Mouse (Mus musculus) kidney, embryonic 14.5 days (tissue): ENCODE results near the gene Prpf8. TPM values are rescaled to one million over a fixed set of nuclear protein-coding genes. Genes with fewer than 3 reads are reported as not detected.

ENCODE experiments used
- ATAC-seq: fragments of 200-750 bp; cut with Nextera tagmentation; 2 replicates; pipeline ENCODE4 v1.8.0; 2017; ENCODE audit warnings: moderate number of reproducible peaks, mild to moderate bottlenecking, moderate TSS enrichment, moderate library complexity; ENCODE audit not compliant: low FRiP score, low TSS enrichment
- H3K27ac ChIP-seq: fragments of 300-500 bp; sonication (generic); 2 replicates; pipeline ENCODE4 v1.5.1; 2014; ENCODE audit warnings: low read depth, mild to moderate bottlenecking, low read length, moderate library complexity, mixed read lengths
- H3K27me3 ChIP-seq: fragments of 300-500 bp; sonication (generic); 2 replicates; pipeline ENCODE4 v1.6.1; 2014; ENCODE audit warnings: mild to moderate bottlenecking, low read length; ENCODE audit not compliant: control insufficient read depth, insufficient read depth
- H3K36me3 ChIP-seq: fragments of 300-500 bp; sonication (generic); 2 replicates; pipeline ENCODE4 v1.6.1; 2014; ENCODE audit warnings: low read length, mixed read lengths; ENCODE audit not compliant: control insufficient read depth, insufficient read depth
- H3K4me1 ChIP-seq: fragments of 300-500 bp; sonication (generic); 2 replicates; pipeline ENCODE4 v1.6.1; 2014; ENCODE audit warnings: low read length, mixed read lengths; ENCODE audit not compliant: control insufficient read depth, insufficient read depth
- H3K4me2 ChIP-seq: fragments of 300-500 bp; sonication (generic); replicated peaks from 2 replicates; pipeline ENCODE4 v1.6.1; 2014; ENCODE audit warnings: low read depth, mild to moderate bottlenecking, low read length
- H3K4me3 ChIP-seq: fragments of 300-500 bp; sonication (generic); 2 replicates; pipeline ENCODE4 v1.5.1; 2014; ENCODE audit warnings: mild to moderate bottlenecking, low read length
- H3K9ac ChIP-seq: fragments of 300-500 bp; sonication (generic); 2 replicates; pipeline ENCODE4 v1.6.1; 2014; ENCODE audit warnings: low read depth, mild to moderate bottlenecking, low read length, moderate library complexity
- H3K9me3 ChIP-seq: fragments of 300-500 bp; sonication (generic); 2 replicates; pipeline ENCODE4 v1.6.1; 2016; ENCODE audit warnings: low read length; ENCODE audit not compliant: control insufficient read depth
- WGBS: fragments of 180-500 bp; shearing (Covaris S2); extraction: QIAGEN DNeasy Blood & Tissue Kit; methylation state at CpG from one replicate; pipeline ENCODE4 v1.1.7; 2014; 5-methylcytosine and 5-hydroxymethylcytosine counted together
- polyA plus RNA-seq: library from polyadenylated mRNA; unstranded; fragments of >200 nt; fragmentation: Nextera tagmentation; extraction: Ambion mirVana; gene quantifications from 2 replicates; pipeline ENCODE4 v1.2.1, GENCODE M21; 2014

The Prpf8 gene
- polyA plus RNA-seq, 1 experiment from 2014 or later, result 103 TPM

GRCm38 (mm10) chr11:75538184-75538969 lies 51.8 kb downstream of the Prpf8 start:
- Histone ChIP-seq H3K36me3 (no peaks in the 10 kb centered on the region), H3K4me2 (no peak overlapping the region), H3K27me3 (no peaks in the 10 kb centered on the region), H3K9me3 (no peaks in the 10 kb centered on the region), H3K27ac (peak overlapping the region; percentile 62; the same call in 1 of the 2 replicates), H3K4me3 (no peak overlapping the region), H3K9ac (no peak overlapping the region), H3K4me1 (peaks cover 23% of the 10 kb centered on the region)
- 57% methylated on average over 9 of the region's 9 CpGs for WGBS
- peak; percentile 22; the same call in 1 of the 2 replicates for ATAC-seq

GRCm38 (mm10) chr11:75538970-75539299 lies 52.3 kb downstream of the Prpf8 start:
- Histone ChIP-seq H3K27me3 (no peaks in the 10 kb centered on the region), H3K9me3 (no peaks in the 10 kb centered on the region), H3K9ac (no peak overlapping the region), H3K4me3 (no peak overlapping the region), H3K36me3 (no peaks in the 10 kb centered on the region), H3K27ac (no peak overlapping the region), H3K4me1 (peaks cover 23% of the 10 kb centered on the region), H3K4me2 (no peak overlapping the region)
- WGBS, result 80% methylated on average over 13 of the region's 13 CpGs
- ATAC-seq, result no peak

- Histone ChIP-seq H3K27me3 (no peaks in the 10 kb centered on the region), H3K9me3 (no peaks in the 10 kb centered on the region), H3K4me1 (peaks cover 15% of the 10 kb centered on the region), H3K36me3 (no peaks in the 10 kb centered on the region), H3K4me3 (no peak overlapping the region), H3K9ac (no peak overlapping the region), H3K27ac (no peak overlapping the region), H3K4me2 (no peak overlapping the region)
- 72% methylated on average over 8 of the region's 8 CpGs for WGBS
- ATAC-seq, result no peak
These were observed 53.6 kb downstream of the Prpf8 start for GRCm38 (mm10) chr11:75540209-75540608.

- H3K4me2 ChIP-seq, result no peak overlapping the region
- ATAC-seq, result no peak
- H3K36me3 ChIP-seq, result no peaks in the 10 kb centered on the region
- 72% methylated on average over 19 of the region's 19 CpGs for WGBS
- no peak overlapping the region for H3K4me3 ChIP-seq
- no peaks in the 10 kb centered on the region for H3K9me3 ChIP-seq
- no peak overlapping the region for H3K27ac ChIP-seq
- no peaks in the 10 kb centered on the region for H3K27me3 ChIP-seq
- no peak overlapping the region for H3K9ac ChIP-seq
- peaks cover 12% of the 10 kb centered on the region for H3K4me1 ChIP-seq
These were observed 54.3 kb downstream of the Prpf8 start for GRCm38 (mm10) chr11:75540710-75541581.

GRCm38 (mm10) chr11:75544713-75545112 lies 58.1 kb downstream of the Prpf8 start:
- Histone ChIP-seq H3K4me2 (no peak overlapping the region), H3K27me3 (no peaks in the 10 kb centered on the region), H3K4me1 (peaks cover 6% of the 10 kb centered on the region), H3K4me3 (no peak overlapping the region), H3K27ac (no peak overlapping the region), H3K36me3 (no peaks in the 10 kb centered on the region), H3K9ac (no peak overlapping the region), H3K9me3 (no peaks in the 10 kb centered on the region)
- ATAC-seq, result no peak
- 87% methylated on average over 9 of the region's 9 CpGs for WGBS

- 76% methylated on average over 4 of the region's 4 CpGs for WGBS
- Histone ChIP-seq H3K36me3 (no peaks in the 10 kb centered on the region), H3K4me3 (no peak overlapping the region), H3K9me3 (no peaks in the 10 kb centered on the region), H3K9ac (no peak overlapping the region), H3K27ac (no peak overlapping the region), H3K27me3 (no peaks in the 10 kb centered on the region), H3K4me1 (peaks cover 19% of the 10 kb centered on the region), H3K4me2 (no peak overlapping the region)
- no peak for ATAC-seq
These were observed 59.4 kb downstream of the Prpf8 start for GRCm38 (mm10) chr11:75546057-75546456.

GRCm38 (mm10) chr11:75549658-75550111 lies 63.1 kb downstream of the Prpf8 start:
- no peak for ATAC-seq
- H3K4me1 ChIP-seq, result peaks cover 35% of the 10 kb centered on the region
- no peak overlapping the region for H3K9ac ChIP-seq
- H3K27ac ChIP-seq, result no peak overlapping the region
- no peaks in the 10 kb centered on the region for H3K9me3 ChIP-seq
- no peaks in the 10 kb centered on the region for H3K27me3 ChIP-seq
- H3K4me3 ChIP-seq, result no peak overlapping the region
- WGBS, result 28% methylated on average over 5 of the region's 5 CpGs
- H3K36me3 ChIP-seq, result no peaks in the 10 kb centered on the region
- no peak overlapping the region for H3K4me2 ChIP-seq

GRCm38 (mm10) chr11:75550200-75550946 lies 63.8 kb downstream of the Prpf8 start:
- no peak overlapping the region for H3K4me2 ChIP-seq
- H3K9me3 ChIP-seq, result no peaks in the 10 kb centered on the region
- H3K9ac ChIP-seq, result no peak overlapping the region
- H3K27me3 ChIP-seq, result no peaks in the 10 kb centered on the region
- H3K27ac ChIP-seq, result no peak overlapping the region
- no peak overlapping the region for H3K4me3 ChIP-seq
- 73% methylated on average over 12 of the region's 12 CpGs for WGBS
- H3K36me3 ChIP-seq, result no peaks in the 10 kb centered on the region
- no peak for ATAC-seq
- H3K4me1 ChIP-seq, result peaks cover 35% of the 10 kb centered on the region
